Mouse (Mus musculus) neural tube, embryonic 11.5 days (tissue): ENCODE measurements around the gene Dnaaf1. TPM values are rescaled to one million over a fixed set of nuclear protein-coding genes. Genes with fewer than 3 reads are reported as not detected.

Source experiments
- ATAC-seq: fragments of 200-750 bp; cut with Nextera tagmentation; 2 replicates; pipeline ENCODE4 v1.8.0; 2017; ENCODE audit warnings: moderate number of reproducible peaks, mild to moderate bottlenecking, moderate TSS enrichment, moderate library complexity; ENCODE audit not compliant: insufficient read depth, low FRiP score, low TSS enrichment
- DNase-seq: peaks from one replicate; pipeline ENCODE4 v3.0.0-alpha.2; 2015; ENCODE audit warnings: low spot score
- H3K27ac ChIP-seq: fragments of 300-500 bp; sonication (generic); 2 replicates; pipeline ENCODE4 v1.5.1; 2014; ENCODE audit warnings: low read depth, mild to moderate bottlenecking, low read length
- H3K27me3 ChIP-seq: fragments of 300-500 bp; sonication (generic); 2 replicates; pipeline ENCODE4 v1.6.1; 2014; ENCODE audit warnings: mild to moderate bottlenecking, low read length, mixed read lengths; ENCODE audit not compliant: control insufficient read depth, insufficient read depth
- H3K36me3 ChIP-seq: fragments of 300-500 bp; sonication (generic); 2 replicates; pipeline ENCODE4 v1.6.1; 2014; ENCODE audit warnings: mild to moderate bottlenecking, low read length, moderate library complexity, mixed read lengths; ENCODE audit not compliant: control insufficient read depth, insufficient read depth
- H3K4me1 ChIP-seq: fragments of 300-500 bp; sonication (generic); 2 replicates; pipeline ENCODE4 v1.6.1; 2014; ENCODE audit warnings: low read length, mixed read lengths; ENCODE audit not compliant: control insufficient read depth, insufficient read depth
- H3K4me2 ChIP-seq: fragments of 300-500 bp; sonication (generic); 2 replicates; pipeline ENCODE4 v1.6.1; 2014; ENCODE audit warnings: low read depth, mild to moderate bottlenecking, moderate library complexity
- H3K4me3 ChIP-seq: fragments of 300-500 bp; sonication (generic); 2 replicates; pipeline ENCODE4 v1.5.1; 2014; ENCODE audit warnings: low read depth, low read length
- H3K9ac ChIP-seq: fragments of 300-500 bp; sonication (generic); 2 replicates; pipeline ENCODE4 v1.6.1; 2014; ENCODE audit warnings: mild to moderate bottlenecking, low read length
- H3K9me3 ChIP-seq: fragments of 300-500 bp; sonication (generic); 2 replicates; pipeline ENCODE4 v1.6.1; 2016; ENCODE audit warnings: low read length; ENCODE audit not compliant: control insufficient read depth
- WGBS: fragments of 180-500 bp; shearing (Covaris S2); extraction: QIAGEN DNeasy Blood & Tissue Kit; methylation state at CpG from one replicate; pipeline ENCODE4 v1.1.7; 2014; 5-methylcytosine and 5-hydroxymethylcytosine counted together
- polyA plus RNA-seq: library from polyadenylated mRNA; unstranded; fragments of >200 nt; fragmentation: Nextera tagmentation; extraction: Ambion mirVana; gene quantifications from 2 replicates; pipeline ENCODE4 v1.2.1, GENCODE M21; 2014

Gene Dnaaf1
- polyA plus RNA-seq, 1 experiment from 2014 or later: not detected

GRCm38 (mm10) chr8:119622555-119622954, 47.5 kb downstream of the Dnaaf1 start:
- no peak overlapping the region for H3K27ac ChIP-seq
- no peaks in the 10 kb centered on the region for H3K27me3 ChIP-seq
- WGBS: 68% methylated on average over 4 of the region's 4 CpGs
- ATAC-seq (no peak), DNase-seq (no peak)
- H3K9ac ChIP-seq: no peak overlapping the region
- H3K4me3 ChIP-seq: no peak overlapping the region
- H3K4me1 ChIP-seq: no peaks in the 10 kb centered on the region
- no peaks in the 10 kb centered on the region for H3K36me3 ChIP-seq
- H3K9me3 ChIP-seq: no peaks in the 10 kb centered on the region
- H3K4me2 ChIP-seq: no peak overlapping the region

- H3K9me3 ChIP-seq: no peaks in the 10 kb centered on the region
- H3K9ac ChIP-seq: no peak overlapping the region
- no peaks in the 10 kb centered on the region for H3K4me1 ChIP-seq
- DNase-seq: no peak
- 89% methylated on average over 8 of the region's 8 CpGs for WGBS
- H3K4me2 ChIP-seq: no peak overlapping the region
- H3K27ac ChIP-seq: no peak overlapping the region
- no peaks in the 10 kb centered on the region for H3K27me3 ChIP-seq
- no peaks in the 10 kb centered on the region for H3K36me3 ChIP-seq
- H3K4me3 ChIP-seq: no peak overlapping the region
- ATAC-seq: no peak
These were observed 48.0 kb downstream of the Dnaaf1 start for GRCm38 (mm10) chr8:119623061-119623460.

- no peak overlapping the region for H3K27ac ChIP-seq
- H3K9me3 ChIP-seq: no peaks in the 10 kb centered on the region
- no peaks in the 10 kb centered on the region for H3K4me1 ChIP-seq
- ATAC-seq (no peak), DNase-seq (no peak)
- no peak overlapping the region for H3K4me3 ChIP-seq
- H3K9ac ChIP-seq: no peak overlapping the region
- H3K4me2 ChIP-seq: no peak overlapping the region
- no peaks in the 10 kb centered on the region for H3K27me3 ChIP-seq
- H3K36me3 ChIP-seq: no peaks in the 10 kb centered on the region
- WGBS: 82% methylated on average over 1 of the region's 1 CpGs
These were observed 48.7 kb downstream of the Dnaaf1 start for GRCm38 (mm10) chr8:119623744-119624143.

GRCm38 (mm10) chr8:119624916-119625315, 49.9 kb downstream of the Dnaaf1 start:
- WGBS: 87% methylated on average over 7 of the region's 7 CpGs
- ATAC-seq: no peak
- Histone ChIP-seq H3K4me2 (no peak overlapping the region), H3K36me3 (no peaks in the 10 kb centered on the region), H3K4me3 (no peak overlapping the region), H3K4me1 (no peaks in the 10 kb centered on the region), H3K9me3 (no peaks in the 10 kb centered on the region), H3K9ac (no peak overlapping the region), H3K27me3 (no peaks in the 10 kb centered on the region), H3K27ac (no peak overlapping the region)
- no peak for DNase-seq

- WGBS: 76% methylated on average over 22 of the region's 22 CpGs
- DNase-seq (no peak), ATAC-seq (no peak)
- H3K27me3 ChIP-seq: no peaks in the 10 kb centered on the region
- no peak overlapping the region for H3K9ac ChIP-seq
- no peaks in the 10 kb centered on the region for H3K9me3 ChIP-seq
- H3K27ac ChIP-seq: no peak overlapping the region
- 0 out of 2 replicates have a peak, but pooled peaks cover 1% of the 10 kb centered on the region for H3K4me1 ChIP-seq
- no peaks in the 10 kb centered on the region for H3K36me3 ChIP-seq
- no peak overlapping the region for H3K4me2 ChIP-seq
- H3K4me3 ChIP-seq: no peak overlapping the region
These were observed 50.8 kb downstream of the Dnaaf1 start for GRCm38 (mm10) chr8:119625788-119626187.

- Histone ChIP-seq H3K9ac (no peak overlapping the region), H3K27ac (no peak overlapping the region), H3K4me1 (0 out of 2 replicates have a peak, but pooled peaks cover 9% of the 10 kb centered on the region), H3K27me3 (no peaks in the 10 kb centered on the region), H3K4me2 (no peak overlapping the region), H3K9me3 (no peaks in the 10 kb centered on the region), H3K36me3 (no peaks in the 10 kb centered on the region), H3K4me3 (no peak overlapping the region)
- DNase-seq (no peak), ATAC-seq (no peak)
- 86% methylated on average over 7 of the region's 7 CpGs for WGBS
These were observed 52.2 kb downstream of the Dnaaf1 start for GRCm38 (mm10) chr8:119627199-119627598.

GRCm38 (mm10) chr8:119627613-119628359, 52.8 kb downstream of the Dnaaf1 start:
- WGBS: 42% methylated on average over 10 of the region's 10 CpGs
- Histone ChIP-seq H3K36me3 (no peaks in the 10 kb centered on the region), H3K27ac (no peak overlapping the region), H3K4me1 (0 out of 2 replicates have a peak, but pooled peaks cover 9% of the 10 kb centered on the region), H3K27me3 (0 out of 2 replicates have a peak, but pooled peaks cover under 1% of the 10 kb centered on the region), H3K4me2 (no peak overlapping the region), H3K4me3 (no peak overlapping the region), H3K9ac (no peak overlapping the region), H3K9me3 (no peaks in the 10 kb centered on the region)
- no peak for ATAC-seq
- DNase-seq: peak; percentile 30

- 25% methylated on average over 3 of the region's 3 CpGs for WGBS
These were observed 55.8 kb downstream of the Dnaaf1 start for GRCm38 (mm10) chr8:119630841-119631240.

GRCm38 (mm10) chr8:119632246-119632645, 57.2 kb downstream of the Dnaaf1 start:
- Histone ChIP-seq H3K9ac (no peak overlapping the region), H3K27ac (no peak overlapping the region), H3K4me1 (0 out of 2 replicates have a peak, but pooled peaks cover 9% of the 10 kb centered on the region), H3K36me3 (no peaks in the 10 kb centered on the region), H3K4me2 (no peak overlapping the region), H3K27me3 (0 out of 2 replicates have a peak, but pooled peaks cover 2% of the 10 kb centered on the region), H3K4me3 (no peak overlapping the region), H3K9me3 (no peaks in the 10 kb centered on the region)
- WGBS: 85% methylated on average over 9 of the region's 9 CpGs
- DNase-seq: no peak
- no peak for ATAC-seq

More at GRCm38 (mm10) chr8:119630841-119631240, 55.8 kb downstream of the Dnaaf1 start:
- 0 out of 2 replicates have a peak, but pooled peaks have one; percentile 48 for ATAC-seq
- Histone ChIP-seq H3K36me3 (no peaks in the 10 kb centered on the region), H3K9me3 (no peaks in the 10 kb centered on the region), H3K27me3 (0 out of 2 replicates have a peak, but pooled peaks cover 2% of the 10 kb centered on the region), H3K9ac (no peak overlapping the region), H3K4me1 (0 out of 2 replicates have a peak, but pooled peaks cover 9% of the 10 kb centered on the region), H3K27ac (0 out of 2 replicates have a peak overlapping the region, but pooled peaks have one; percentile 44), H3K4me3 (no peak overlapping the region), H3K4me2 (no peak overlapping the region)
- DNase-seq: peak; percentile 65
